Mouse (Mus musculus) retina, postnatal 1 day (tissue): ENCODE measurements around the gene Cfap99.

Experiments
- DNase-seq: peaks from one replicate; pipeline ENCODE4 v3.0.0-alpha.2; 2012

Gene Cfap99

DNA sequence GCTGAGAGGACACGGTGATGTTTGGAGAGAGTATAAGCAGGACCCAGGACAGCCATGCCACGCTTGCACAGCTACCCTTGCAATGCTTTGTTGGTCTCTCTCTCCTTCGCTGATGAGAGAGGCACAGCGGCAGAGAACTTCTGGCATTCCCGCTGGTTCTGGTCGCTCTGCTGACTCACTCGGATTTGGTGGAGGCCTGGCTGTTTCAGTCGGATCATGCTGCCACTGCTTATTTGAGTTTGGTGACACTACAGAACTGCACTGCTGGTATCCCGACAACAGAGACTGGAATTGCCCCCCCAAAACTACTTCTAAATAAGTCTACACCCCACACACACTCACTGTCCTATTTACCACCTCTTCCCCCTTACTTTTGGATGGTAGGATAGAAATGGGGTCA lies 9.2 kb upstream of the Cfap99 start:
- DNase-seq = no peak

DNA sequence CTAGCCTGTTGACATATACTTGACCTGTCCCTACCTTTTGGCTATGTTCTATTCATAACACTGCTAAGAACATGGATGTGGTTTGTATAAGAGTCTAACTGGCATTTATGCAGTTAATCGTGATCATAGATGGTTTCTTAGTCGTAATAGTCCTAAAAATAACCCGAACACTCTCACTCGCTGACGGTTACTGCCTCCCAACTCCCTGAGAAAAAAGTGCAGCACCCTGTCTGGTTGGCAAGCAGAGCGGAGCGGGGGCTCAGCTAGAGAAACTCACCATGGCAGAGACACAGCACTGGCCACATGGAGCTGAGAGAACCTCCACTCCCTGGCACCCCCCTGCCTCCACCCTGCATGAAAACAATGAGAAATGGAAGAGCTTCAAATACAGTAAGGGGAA lies 7.4 kb upstream of the Cfap99 start:
- no peak for DNase-seq

DNA sequence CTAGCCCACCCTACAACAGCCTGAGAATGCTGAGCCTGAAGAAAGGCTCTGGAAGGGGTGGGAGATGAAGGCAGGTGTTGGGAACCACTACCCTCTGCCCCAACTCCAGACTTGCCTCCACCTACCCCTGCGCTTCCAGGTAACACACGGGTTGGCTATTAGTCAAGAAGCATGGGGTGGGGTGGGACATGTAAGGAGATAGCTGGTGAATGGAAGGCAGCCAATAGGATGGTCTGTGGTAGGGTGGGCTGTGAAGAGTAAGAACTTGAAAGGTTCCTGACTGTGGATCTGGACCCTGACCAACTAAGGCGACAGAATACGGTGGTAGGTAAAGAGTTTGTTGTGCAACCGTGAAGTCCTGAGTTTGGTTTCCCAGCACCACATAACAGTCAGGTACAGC lies 5.0 kb upstream of the Cfap99 start:
- no peak for DNase-seq

DNA sequence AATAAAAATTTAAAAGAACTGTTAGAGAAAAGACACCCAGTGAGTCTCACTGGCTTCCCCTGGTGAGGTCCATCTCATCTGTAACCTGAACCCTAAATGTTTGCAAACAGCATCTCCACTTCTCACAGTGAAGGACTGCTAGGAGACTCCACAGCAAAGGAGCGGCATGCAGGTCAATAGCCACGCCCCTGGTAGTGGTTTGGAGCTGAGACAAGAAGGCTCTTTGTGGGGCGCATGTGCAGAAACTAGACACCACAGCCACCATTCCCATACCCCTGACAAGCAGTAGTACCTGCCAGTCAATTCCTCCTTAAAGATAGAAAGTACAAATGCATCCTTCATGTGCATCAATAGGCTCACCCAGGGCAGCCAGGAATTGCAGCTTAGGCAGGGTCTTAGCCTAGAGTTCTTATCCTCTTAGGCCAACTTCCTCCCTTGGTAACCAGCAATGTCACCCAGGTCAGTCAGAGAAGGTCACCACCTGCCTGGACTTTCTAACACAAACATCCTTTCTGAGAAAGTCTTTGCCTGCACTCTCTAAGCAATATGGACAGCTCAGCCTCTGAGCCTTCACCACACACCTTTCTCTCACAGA lies 4.1 kb upstream of the Cfap99 start:
- no peak for DNase-seq

DNA sequence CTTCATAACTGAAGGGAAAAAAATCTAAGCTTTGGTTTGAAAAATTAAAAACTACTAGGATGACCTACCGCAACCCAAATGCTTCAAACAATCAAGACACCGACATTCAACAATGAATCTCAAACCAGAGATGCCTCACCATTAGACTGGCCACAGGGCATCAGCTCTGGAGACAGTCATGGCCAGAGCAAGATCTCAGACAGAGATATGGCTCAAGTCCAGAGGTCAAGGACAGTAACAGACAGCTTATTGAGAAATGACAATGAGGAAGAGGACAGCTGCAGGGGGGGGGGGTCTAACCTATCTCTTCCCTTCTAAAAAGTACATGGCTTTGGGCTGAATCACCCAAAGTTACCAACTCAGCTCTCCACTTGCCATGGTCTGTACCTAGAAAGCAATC lies 3.1 kb upstream of the Cfap99 start:
- no peak for DNase-seq

DNA sequence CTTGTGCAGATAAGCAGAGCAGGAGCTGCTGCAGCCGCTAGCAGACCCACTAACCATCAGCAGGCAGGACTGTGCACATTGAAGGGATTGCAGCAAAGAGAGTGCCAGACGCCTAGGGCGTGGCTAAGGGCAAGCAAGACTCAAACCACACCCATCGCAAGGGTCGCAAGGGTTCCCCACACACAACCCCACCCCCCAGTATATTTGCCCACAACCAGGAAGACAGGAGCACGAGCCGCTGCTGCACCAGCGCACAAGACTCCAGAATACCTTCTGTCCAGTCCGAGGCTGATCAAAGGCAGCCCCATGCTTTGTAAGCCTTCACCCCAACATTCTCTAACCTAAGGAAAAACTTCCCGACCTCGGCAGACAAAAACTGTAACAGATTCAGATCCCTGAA lies 1.9 kb upstream of the Cfap99 start:
- peak; percentile 41 for DNase-seq

DNA sequence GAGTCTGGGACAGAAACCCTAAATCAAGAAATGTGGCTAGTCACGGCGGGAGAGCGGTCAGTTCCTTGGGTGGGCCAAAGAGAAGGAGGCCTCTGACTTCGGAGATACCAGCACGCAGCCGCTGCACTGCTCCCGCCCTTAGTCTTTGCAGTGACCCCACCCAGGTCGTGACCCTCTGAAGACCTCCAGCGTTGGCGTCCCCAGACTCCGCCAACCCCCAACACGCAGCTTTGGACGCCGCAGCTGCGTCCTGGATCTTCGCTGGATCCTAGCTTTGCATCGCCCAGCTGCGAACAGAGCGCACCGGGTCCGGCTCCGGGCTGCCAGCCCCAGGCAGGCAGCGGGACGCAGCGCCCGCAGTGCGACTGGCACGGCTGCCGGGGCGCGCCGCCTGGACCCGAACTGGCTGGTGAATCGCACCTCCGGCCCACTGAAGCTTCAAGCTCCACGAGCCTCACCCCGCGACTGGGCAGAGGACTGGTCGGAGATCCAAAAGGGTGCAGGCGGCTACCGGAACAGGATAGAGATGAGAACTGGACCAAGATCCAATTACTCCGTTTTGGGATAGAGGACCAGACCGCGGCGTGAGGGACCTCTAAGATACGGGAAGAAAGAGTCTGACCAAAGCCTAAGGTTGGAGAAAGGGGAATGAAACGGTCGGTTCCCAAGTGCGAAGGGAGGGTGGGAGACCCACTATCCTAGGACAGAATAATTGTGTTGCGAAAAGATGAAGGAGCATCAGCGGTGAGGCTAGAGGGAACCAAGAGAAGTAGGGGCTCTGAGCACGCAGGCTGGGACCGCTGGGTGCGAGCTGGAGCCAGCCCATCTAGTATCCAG lies 1.2 kb upstream of the Cfap99 start:
- peak; percentile 61 for DNase-seq

DNA sequence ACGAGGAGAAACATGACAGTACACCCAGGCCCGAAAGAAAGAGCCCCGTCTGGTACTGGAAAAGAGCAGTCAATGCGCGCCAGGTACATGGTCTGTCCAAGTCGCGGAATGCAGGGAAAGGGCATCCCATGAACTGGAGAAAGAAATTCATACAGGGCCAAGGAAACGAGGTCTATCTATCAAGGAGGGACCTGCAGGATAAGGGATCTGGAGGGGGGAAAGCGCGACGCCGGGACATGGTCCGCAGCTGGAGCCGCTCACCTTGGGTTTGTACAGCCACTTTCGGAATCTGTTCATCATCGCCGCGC lies 608 bp upstream of the Cfap99 start:
- peak; percentile 42 for DNase-seq

DNA sequence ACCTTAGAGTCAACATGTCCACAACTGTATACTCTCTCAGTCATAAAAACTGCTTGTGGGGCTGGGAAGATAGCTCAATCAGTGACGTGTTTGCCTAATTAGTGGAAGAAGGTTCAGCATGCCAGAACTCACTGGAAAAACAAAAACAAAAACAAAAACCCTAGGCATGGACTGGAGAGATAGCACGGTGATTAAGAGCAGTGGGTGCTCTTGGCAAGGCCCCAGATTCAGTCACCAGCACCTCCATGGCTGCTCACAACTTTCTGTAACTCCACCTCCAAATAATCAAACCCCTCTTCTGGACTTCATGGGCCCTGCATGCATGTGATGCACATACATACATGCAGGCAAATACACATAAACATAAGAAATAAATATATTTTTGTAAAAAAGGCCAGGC lies 886 bp downstream of the Cfap99 start:
- no peak for DNase-seq

DNA sequence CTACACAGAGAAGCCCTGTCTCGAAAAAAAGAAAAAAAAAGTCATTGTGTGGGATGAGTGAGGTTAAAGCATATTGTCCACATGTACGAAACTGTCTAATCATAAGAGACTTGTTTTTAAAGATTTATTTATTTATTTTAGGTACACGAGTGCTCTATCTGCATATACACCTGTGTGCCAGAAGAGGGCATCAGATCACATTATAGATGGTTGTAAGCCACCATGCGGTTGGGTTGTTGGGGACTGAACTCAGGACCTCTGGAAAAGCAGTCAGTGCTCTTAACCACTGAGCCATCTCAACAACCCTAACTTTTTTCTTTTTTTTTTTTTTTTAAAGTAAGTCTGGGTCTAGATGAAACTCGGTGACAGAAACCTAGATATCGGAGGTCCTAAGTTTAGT lies 5.0 kb downstream of the Cfap99 start:
- DNase-seq = no peak

DNA sequence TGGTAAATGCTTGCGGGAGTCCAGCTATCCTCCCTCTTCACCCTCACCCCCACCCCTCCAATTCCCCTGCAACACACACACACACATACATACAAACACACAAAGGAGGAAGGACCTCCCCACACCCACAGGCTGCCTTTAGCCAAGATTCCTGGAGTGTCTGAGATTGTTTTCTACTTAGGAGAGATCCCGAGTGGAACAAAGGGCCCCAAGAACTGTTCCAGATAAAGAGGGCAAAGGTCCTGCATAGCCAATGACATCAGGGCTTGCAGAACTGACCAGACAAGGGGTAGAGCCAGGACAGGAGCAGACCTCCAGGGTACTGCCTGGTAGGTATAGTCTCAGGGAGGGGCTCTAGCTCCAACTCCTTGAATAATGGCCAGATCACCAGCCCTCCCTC lies 6.3 kb downstream of the Cfap99 start:
- DNase-seq = no peak

DNA sequence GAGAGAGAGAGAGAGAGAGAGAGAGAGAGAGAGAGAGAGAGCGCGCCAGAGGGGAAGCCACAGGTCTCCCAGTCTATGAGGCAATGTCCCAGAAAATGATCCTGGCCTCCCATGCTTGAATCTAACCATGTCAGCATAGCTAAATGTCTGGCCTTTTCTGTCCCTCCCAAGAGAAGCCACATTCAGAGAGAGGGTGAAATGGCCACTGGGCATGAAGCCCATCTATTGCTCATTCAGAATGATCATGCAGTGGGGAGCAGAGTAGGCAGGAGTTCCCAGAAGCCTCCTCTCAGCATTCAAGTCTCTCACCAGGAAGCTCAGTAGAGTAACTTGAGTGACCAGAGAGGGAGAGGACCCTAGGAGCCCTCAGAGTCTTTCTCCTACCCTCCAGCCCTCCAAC lies 6.7 kb downstream of the Cfap99 start:
- no peak for DNase-seq

DNA sequence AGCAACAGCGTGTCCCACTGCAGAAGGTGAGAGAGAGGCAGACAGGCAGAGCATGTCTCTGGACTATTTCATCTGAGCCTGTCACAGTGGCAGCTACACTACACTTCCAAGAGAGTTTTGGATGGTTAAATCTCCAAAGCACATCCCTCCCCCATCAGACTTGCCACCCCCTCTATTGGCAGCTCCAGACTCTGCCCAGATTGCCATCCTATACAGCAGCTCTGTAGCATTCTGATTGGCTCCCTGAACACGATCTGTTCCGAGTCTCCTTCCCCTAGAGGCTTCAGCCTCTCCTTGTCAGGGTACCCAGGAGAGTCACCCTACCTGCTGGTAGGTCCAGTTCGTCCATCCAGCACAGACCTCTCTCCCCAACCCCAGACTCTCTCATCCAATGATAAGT lies 9.7 kb downstream of the Cfap99 start:
- no peak for DNase-seq

DNA sequence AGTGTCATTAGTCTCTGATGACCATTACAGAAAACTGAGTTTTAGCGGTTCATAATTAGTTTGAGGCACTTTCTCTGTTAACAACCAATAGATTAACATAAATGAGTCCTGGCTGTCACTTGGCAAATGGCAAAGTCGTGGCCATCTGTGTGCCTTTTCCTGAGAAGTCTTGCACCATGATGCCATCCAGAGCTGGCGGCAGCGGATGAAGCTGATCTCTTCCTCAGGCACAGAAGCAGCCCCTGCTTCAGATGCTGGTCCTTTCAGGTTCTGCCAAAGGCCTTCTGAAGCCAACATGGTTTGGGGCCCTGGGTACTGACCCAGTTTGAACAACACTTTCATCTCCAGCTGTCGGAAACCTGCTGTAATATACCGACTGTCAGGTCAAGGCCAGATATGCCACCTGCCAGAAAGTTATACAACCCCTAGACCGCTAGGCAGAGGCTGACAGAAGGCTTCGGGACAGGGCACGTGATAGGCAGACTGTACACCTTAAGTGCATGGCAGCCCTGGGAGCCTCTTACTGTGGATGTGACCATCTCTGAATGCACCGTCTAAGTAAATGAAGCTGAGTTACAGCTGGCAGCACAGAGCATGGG lies 10.6 kb downstream of the Cfap99 start:
- DNase-seq = no peak

DNA sequence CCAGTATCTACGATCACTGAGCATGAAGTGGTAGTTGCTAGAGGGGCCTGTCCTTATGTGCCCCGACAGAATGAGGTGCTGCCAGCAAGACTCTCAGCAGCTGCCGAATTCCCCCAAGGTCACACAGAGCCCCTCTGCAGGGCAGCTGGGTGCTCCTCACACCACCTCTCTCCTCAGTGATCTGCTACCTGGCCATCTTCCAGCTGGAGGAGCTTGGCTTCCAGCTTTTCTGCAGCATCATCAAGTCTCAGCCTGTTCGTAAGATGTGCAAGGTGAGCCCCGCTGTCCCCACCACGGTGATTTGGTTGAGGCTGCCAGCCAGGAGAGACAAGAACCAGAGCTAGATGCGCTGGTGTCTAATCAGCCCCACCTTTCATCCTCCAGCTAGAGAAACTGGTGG lies 14.0 kb downstream of the Cfap99 start:
- DNase-seq = no peak

DNA sequence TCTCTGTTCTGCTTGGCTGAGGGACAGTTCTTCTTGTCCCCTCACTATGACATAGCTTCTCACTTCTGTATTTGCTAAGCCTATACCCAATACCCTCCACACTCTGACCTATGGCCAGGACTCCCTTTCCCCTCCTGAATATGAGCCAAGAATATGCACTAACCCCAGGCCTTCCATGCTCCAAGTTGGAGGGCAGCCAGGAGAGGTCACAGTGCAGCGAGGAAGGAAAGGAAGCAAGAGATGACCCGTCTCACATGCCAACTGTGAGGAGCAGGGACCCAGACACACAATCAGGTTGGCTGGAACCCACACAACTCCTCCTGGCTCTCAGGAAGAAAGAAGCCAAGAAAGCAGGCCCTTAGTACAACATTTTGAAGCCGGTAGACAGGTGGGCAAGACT lies 20.6 kb downstream of the Cfap99 start:
- DNase-seq = no peak

DNA sequence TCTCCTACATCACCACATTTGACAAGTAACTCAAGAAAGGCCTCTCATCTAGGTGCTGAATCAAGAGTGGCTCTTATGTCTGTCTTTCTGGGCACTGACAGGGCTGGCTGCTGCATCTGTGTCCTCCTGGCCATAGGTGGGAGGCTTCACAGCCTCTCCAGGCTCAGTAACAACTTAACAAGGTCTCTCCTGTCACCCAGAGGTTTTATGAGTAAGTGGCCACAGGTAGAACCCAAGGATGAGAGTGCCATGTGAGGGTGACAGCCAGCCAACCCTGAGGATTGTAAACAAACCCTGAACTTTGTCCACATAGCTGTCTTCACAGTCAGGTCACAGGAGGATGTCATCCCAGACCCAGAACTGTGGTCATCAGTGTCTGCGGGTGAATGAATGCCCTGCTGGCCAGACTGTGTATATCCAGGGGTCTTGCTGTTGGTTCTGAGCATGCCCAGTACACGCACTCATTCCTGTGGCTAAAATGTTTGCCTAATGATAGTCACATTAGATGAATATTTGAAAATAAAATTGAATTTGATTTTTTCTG lies 31.2 kb downstream of the Cfap99 start:
- no peak for DNase-seq

DNA sequence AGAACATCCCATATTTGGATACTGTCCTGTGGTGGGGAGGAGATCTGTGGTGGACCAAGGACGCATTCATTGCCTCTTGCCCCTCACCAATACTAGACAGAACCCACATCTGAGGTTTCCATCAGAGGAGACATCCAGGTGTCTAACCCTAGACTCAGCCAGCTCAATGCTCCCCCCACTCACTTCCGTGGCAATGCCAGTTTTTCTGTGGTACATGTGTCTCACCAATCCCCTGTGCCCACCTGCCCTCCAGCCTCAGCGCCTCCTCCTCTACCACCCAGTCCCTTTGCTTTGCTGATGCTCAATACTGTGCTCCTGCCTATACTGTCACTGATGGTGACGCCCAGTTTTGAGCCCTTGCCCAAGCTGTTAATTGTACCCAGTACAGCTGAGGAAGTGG lies 32.8 kb downstream of the Cfap99 start:
- DNase-seq = no peak

DNA sequence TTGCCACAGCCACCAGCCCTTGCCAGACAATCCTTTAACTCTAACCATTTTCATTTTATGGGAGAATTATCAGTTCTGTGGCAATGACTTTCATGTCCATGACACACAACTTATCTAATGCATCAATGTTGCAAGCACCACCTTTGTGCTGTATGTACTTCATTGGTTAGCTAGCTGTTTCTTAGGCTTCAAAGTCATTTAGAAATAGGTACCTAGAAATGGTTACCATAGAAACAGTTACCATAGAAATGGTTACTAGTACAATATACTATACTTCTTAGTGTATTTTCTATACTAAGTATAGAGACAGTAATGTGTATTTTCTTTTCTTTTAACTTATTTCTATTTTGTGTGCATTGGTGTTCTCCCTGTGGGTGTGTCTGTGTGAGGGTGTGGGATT lies 36.9 kb downstream of the Cfap99 start:
- DNase-seq = no peak

DNA sequence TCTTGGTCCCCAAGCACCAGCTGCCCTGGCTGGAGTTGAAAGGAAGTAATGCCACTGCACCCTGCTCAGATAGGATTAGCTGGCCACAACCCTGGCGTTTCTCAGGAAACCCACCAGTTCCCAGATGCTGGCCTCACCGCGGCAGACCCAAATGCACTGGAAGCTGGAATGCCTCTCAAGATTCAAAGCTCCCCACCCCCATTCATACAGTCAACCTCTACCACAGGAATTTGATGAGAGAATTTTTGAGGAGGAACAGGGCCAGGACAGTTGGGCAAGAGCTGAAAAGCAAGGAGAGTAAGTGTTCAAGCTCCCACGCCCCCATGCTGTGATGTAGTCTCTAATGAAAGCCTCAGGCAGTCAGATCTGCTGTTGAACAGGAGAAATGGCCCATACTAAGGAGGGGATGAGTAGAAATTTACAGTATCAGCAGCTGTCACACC lies 37.9 kb downstream of the Cfap99 start:
- DNase-seq = peak; percentile 23

DNA sequence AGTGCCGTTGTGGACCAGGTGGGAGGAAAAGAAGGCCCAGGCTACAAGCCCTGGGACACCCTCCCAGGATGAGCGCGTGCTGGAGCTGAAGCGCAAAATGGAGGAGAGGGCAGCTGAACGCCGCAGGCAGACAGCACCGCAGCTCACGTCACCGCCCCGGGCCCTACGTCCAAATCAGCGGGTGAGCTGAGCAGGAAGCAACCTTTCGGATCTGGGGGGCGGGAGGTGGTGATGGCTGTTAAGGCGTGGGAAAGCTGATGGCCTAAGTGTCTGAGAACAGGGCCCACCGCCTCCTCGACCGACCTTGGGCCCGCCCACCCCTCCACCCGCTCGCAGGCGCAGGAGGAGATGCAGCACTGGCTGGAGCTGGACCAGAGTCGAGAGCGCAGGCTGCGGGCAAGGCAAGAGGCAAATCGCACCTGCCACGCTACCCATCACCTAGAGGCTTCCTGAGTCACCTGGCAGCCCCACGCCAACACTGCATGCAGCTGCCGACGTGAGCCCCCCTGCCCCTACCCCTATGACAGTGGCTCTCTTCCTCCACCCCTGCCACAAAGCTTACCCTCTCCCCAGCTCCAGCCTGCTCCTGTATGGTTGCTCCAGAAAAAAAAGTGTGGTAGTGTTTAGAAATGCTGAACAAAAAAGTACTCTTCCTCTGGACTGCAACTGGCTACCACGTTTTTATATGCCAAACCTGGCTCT lies 38.6 kb downstream of the Cfap99 start:
- peak; percentile 61 for DNase-seq

DNA sequence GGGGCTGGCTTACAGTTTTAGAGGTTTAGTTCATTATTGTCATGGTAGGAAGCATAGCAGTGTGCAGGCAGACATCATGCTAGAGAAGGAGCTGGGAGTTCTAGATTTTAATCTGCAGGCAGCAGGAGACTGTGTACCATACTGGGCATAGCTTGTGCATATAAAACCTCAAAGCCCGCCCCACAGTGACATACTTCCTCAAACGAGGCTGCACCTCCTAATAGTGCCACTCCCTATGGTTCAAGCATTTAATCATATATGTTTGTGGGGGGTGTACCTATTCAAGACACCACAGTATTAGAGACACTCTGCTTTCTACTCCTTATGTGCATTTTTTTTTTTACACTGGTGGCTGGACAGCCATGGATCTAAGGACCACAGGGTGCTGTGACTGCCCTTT lies 41.7 kb downstream of the Cfap99 start:
- no peak for DNase-seq

DNA sequence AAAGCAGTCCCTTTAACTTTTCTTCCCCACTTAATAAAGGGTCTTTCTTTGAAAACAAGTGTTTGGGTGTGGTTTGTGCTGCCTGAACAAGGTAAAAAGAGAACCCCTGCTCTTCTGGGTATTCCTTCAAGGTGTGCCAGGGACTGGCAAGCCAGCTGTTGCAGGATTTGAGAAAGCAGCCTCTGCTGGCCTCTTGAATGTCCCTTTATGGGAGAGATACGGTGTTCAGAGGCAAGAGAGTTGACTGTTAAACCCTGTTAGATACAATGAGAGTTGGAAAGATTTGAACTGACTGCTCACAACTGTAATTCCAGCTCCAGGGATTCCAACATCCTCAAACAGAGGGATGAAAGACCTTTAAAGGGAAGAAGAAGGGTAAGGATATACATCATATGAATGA lies 45.7 kb downstream of the Cfap99 start:
- no peak for DNase-seq
